Mouse (Mus musculus) ES-E14 (cell line): ENCODE data around the gene Igf1. TPM values are rescaled to one million over a fixed set of nuclear protein-coding genes. Genes with fewer than 3 reads are reported as not detected.

Source experiments
- DNase-seq: peaks from one replicate; pipeline ENCODE4 v3.0.0-alpha.2; 2013; ENCODE audit warnings: low read depth, low spot score
- H3K27ac ChIP-seq: 2 replicates; pipeline ENCODE4 v1.5.1; 2012; ENCODE audit warnings: low read depth, mild to moderate bottlenecking, low read length, moderate library complexity, mixed read lengths; ENCODE audit not compliant: poor library complexity, insufficient read depth, severe bottlenecking
- H3K36me3 ChIP-seq: 2 replicates; pipeline ENCODE4 v1.6.1; 2012; ENCODE audit warnings: mild to moderate bottlenecking, low read length, moderate library complexity, mixed read lengths; ENCODE audit not compliant: control insufficient read depth, poor library complexity, insufficient read depth, severe bottlenecking
- H3K4me1 ChIP-seq, 2 experiments: fragments of 150-350 bp in 1 of 2; sonication (generic) in 1 of 2; 2 replicates each; pipeline ENCODE4 v1.6.1; 2012; ENCODE audit warnings: low read length in 2 of 2, mild to moderate bottlenecking in 1 of 2, mixed read lengths in 1 of 2; ENCODE audit not compliant: control insufficient read depth in 2 of 2, insufficient read depth in 2 of 2, poor library complexity in 1 of 2
- H3K4me3 ChIP-seq, 2 experiments: fragments of 150-350 bp in 1 of 2; sonication (generic) in 1 of 2; 2 replicates each; pipeline ENCODE4 v1.5.1; 2012; ENCODE audit warnings: low read length in 2 of 2, low read depth in 1 of 2, mild to moderate bottlenecking in 1 of 2, mixed read lengths in 1 of 2; ENCODE audit not compliant: insufficient read depth in 1 of 2, poor library complexity in 1 of 2, severe bottlenecking in 1 of 2
- H3K9ac ChIP-seq: 2 replicates; pipeline ENCODE4 v1.6.1; 2012; ENCODE audit warnings: low read depth, mild to moderate bottlenecking, low read length, mixed read lengths; ENCODE audit not compliant: poor library complexity, insufficient read depth, severe bottlenecking
- H3K9me3 ChIP-seq: fragments of 150-350 bp; sonication (generic); 2 replicates; pipeline ENCODE4 v1.6.1; 2012; ENCODE audit warnings: low read depth, mild to moderate bottlenecking, low read length; ENCODE audit not compliant: control insufficient read depth, insufficient read depth
- CHD2 ChIP-seq: IDR thresholded peaks from 2 replicates; pipeline ENCODE4 v1.6.1; 2014; ENCODE audit warnings: mild to moderate bottlenecking, low read depth, low read length, inconsistent platforms
- HCFC1 ChIP-seq: IDR thresholded peaks from 2 replicates; pipeline ENCODE4 v1.6.1; 2012; ENCODE audit warnings: low read length, inconsistent platforms, borderline replicate concordance; ENCODE audit not compliant: insufficient read depth
- MAFK ChIP-seq: IDR thresholded peaks from 2 replicates; pipeline ENCODE4 v1.6.1; 2014; ENCODE audit warnings: mild to moderate bottlenecking, low read depth, low read length, inconsistent platforms; ENCODE audit not compliant: insufficient read depth
- ZC3H11A ChIP-seq: IDR thresholded peaks from 2 replicates; pipeline ENCODE4 v1.6.1; 2012; ENCODE audit warnings: low read depth, mild to moderate bottlenecking, inconsistent platforms, low read length, borderline replicate concordance
- ZNF384 ChIP-seq: IDR thresholded peaks from 2 replicates; pipeline ENCODE4 v1.6.1; 2012; ENCODE audit warnings: low read depth, low read length, inconsistent platforms
- in situ Hi-C, 2 experiments: fragments of 600-800 bp; cut with MboI; formaldehyde crosslinking; loops; one replicate each; pipeline ENCODE4 v1.15.1; 2025; ENCODE audit warnings: low sequenced_read_pairs in 2 of 2, inconsistent platforms in 1 of 2; ENCODE audit not compliant: unreplicated experiment in 2 of 2
- total RNA-seq: library from RNA; depleted of rRNA; stranded (reverse); fragments of 300-350 nt; gene quantifications from 2 replicates; pipeline ENCODE4 v1.2.3, GENCODE M21; 2012

Igf1 gene
- total RNA-seq, 1 experiment = 0.40 TPM

DNA sequence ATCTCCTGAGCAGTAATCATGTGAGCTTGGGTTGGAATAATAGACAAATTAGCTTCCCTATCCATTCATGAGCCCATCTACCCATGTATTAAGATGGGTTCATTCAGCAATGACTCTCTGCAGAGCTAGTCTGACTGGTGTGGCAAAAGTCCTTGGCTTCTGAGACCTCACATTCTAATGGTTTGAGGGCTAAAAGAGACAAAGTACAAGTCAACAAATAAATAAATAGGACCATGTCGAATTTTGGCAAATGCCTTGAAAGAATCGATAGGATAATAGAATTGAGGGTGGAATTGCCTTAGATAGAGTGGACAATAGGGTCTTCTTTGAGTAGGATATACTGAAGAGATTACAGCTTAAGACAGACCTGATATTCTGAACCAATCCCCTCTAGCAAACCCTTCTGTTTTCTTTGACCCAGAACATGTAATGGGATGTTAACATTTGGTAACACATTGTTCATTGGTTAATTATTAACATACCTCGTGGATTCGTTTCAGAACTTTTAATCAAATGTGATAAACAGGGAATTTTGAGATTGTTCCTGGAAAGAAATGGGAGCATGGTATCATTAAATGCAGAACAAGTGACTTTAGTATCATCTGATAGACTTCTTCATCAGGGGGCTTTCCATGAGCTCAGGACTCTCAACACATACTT, 36.5 kb downstream of the Igf1 start:
- in situ Hi-C loops = no loop called here
- Histone ChIP-seq H3K9me3 (no peaks in the 10 kb centered on the region), H3K36me3 (no peaks in the 10 kb centered on the region), H3K27ac (no peak overlapping the region), H3K9ac (no peak overlapping the region), H3K4me1 (no peaks in the 10 kb centered on the region), H3K4me3 (no peak overlapping the region)
- TF ChIP-seq ZC3H11A = no peak
- no peak for TF ChIP-seq ZNF384
- no peak for TF ChIP-seq CHD2
- no peak for TF ChIP-seq HCFC1
- no peak for TF ChIP-seq MAFK
- DNase-seq = no peak

DNA sequence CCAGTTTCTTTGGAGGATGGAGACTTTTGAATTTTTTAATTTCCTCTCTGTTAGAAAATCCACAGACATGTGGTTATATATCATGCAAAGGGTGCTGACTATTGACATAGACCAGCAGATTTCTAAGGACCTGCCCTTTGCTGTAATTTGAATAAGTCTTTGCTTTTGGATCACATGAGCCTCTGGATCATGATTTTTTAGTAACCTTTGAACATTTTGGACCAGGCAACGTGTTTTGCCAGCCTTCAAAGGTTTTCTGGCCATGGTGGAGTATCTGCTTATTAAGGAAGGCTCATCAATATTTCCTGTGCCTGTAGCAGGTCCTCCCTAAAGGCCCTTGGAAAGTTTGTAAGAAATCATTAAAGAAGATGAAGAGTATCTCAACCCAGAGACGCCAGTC, 37.3 kb downstream of the Igf1 start:
- TF ChIP-seq MAFK (no peak), ZNF384 (no peak), CHD2 (no peak)
- no peak overlapping the region for H3K27ac ChIP-seq
- DNase-seq = no peak
- H3K4me3 ChIP-seq = no peak overlapping the region
- no peaks in the 10 kb centered on the region for H3K9me3 ChIP-seq
- H3K9ac ChIP-seq = no peak overlapping the region
- no peaks in the 10 kb centered on the region for H3K4me1 ChIP-seq
- in situ Hi-C loops = no loop called here
- no peaks in the 10 kb centered on the region for H3K36me3 ChIP-seq

DNA sequence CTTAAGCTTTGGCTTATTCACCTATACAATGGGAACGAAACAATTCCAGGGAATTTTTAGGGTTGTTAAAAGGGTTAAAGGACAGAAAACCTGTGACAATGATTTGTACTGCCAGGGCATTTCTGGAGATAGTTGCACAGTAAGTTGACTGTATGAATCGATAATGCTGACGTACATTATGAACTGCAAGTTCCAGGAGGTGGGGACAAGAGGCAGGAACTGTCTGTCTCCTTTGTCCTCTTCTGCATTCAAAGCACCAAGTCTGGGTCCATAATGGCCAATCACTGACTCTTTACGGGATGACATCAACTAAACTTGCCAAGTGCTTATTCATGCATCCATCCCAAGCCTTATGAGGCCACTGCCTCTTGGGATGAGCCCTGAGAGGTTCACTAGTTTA, 39.3 kb downstream of the Igf1 start:
- H3K4me3 ChIP-seq = no peak overlapping the region
- H3K4me1 ChIP-seq = no peaks in the 10 kb centered on the region
- no peak overlapping the region for H3K27ac ChIP-seq
- no peaks in the 10 kb centered on the region for H3K36me3 ChIP-seq
- no peaks in the 10 kb centered on the region for H3K9me3 ChIP-seq
- H3K9ac ChIP-seq = no peak overlapping the region
- no peak for DNase-seq
- in situ Hi-C loops = no loop called here
- no peak for TF ChIP-seq CHD2
- no peak for TF ChIP-seq ZC3H11A
- TF ChIP-seq HCFC1 = no peak

DNA sequence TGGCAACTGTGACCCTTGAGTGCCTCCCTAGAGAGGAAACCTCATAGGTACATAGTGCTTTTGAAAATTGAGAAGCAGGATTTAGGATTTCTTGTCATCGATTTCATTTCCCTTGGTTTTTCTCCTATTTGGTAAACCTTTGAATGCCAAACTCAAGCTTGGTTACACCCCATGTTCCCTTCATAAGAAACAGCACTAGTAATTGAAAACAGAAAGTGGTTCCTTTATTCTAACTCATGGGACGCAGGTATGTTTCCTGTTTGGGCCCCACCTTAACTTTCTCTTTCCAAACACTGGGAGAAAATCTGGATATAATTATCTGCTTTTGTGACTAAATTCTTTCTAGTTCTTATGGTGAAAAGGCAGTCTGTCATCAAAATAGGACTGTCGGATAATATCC, 40.8 kb downstream of the Igf1 start:
- H3K4me3 ChIP-seq = no peak overlapping the region
- H3K9me3 ChIP-seq = no peaks in the 10 kb centered on the region
- no peaks in the 10 kb centered on the region for H3K4me1 ChIP-seq
- no peak overlapping the region for H3K27ac ChIP-seq
- H3K36me3 ChIP-seq = no peaks in the 10 kb centered on the region
- no peak overlapping the region for H3K9ac ChIP-seq
- TF ChIP-seq HCFC1 (no peak), ZNF384 (no peak), CHD2 (no peak), MAFK (no peak), ZC3H11A (no peak)
- no peak for DNase-seq
- in situ Hi-C loops = no loop called here

DNA sequence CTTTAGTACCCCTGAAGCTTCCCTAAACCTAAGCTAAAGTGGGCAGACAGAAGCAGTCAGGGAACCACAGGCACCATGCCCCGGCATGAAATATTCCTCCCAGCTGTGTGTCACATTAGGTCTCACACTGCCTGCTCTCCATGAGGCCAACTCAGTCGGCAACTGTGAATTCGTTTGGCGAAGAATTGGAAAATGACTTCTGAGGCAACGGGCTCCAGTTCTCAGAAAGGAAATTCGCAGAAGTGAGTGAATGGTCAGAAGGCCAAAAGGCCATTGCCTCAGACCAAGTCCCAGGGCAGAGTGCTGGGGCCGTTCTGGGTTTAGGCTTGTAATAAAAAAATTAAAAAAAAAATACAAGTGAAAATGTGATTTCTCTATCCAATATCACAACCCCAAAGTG, 43.9 kb downstream of the Igf1 start:
- H3K27ac ChIP-seq = no peak overlapping the region
- no peaks in the 10 kb centered on the region for H3K4me1 ChIP-seq
- no peak overlapping the region for H3K9ac ChIP-seq
- no peaks in the 10 kb centered on the region for H3K9me3 ChIP-seq
- DNase-seq = no peak
- no peak overlapping the region for H3K4me3 ChIP-seq
- TF ChIP-seq CHD2 (no peak), ZC3H11A (no peak), HCFC1 (no peak), ZNF384 (no peak), MAFK (no peak)
- in situ Hi-C loops = no loop called here
- H3K36me3 ChIP-seq = no peaks in the 10 kb centered on the region
